Mouse (Mus musculus) CH12.LX (cell line): ENCODE data around the gene Myrip.

ENCODE experiments used
- CTCF ChIP-seq, 2 experiments: IDR thresholded peaks in 1 of 2; conservative IDR thresholded peaks in 1 of 2; 2 replicates each; pipeline ENCODE4 v1.5.1; 2011 to 2012; ENCODE audit warnings: low read depth in 2 of 2, low read length in 2 of 2, improper control_type of control experiment in 1 of 2, inconsistent platforms in 1 of 2, mild to moderate bottlenecking in 1 of 2, moderate library complexity in 1 of 2
- E2F4 ChIP-seq: IDR thresholded peaks from 2 replicates; pipeline ENCODE4 v1.6.1; 2011; ENCODE audit warnings: low read depth, low read length, improper control_type of control experiment; ENCODE audit not compliant: insufficient replicate concordance
- GABPA ChIP-seq: IDR thresholded peaks from 2 replicates; pipeline ENCODE4 v1.6.1; 2012; ENCODE audit warnings: low read depth, low read length, improper control_type of control experiment, inconsistent platforms; ENCODE audit not compliant: insufficient replicate concordance
- NRF1 ChIP-seq: IDR thresholded peaks from 2 replicates; pipeline ENCODE4 v1.6.1; 2014; ENCODE audit warnings: low read depth, mild to moderate bottlenecking, inconsistent platforms, low read length, improper control_type of control experiment, moderate library complexity
- POLR2A ChIP-seq: IDR thresholded peaks from 2 replicates; pipeline ENCODE4 v1.6.1; 2011; ENCODE audit warnings: low read depth, mild to moderate bottlenecking, improper control_type of control experiment, low read length
- POLR2AphosphoS2 ChIP-seq: IDR thresholded peaks from 2 replicates; pipeline ENCODE4 v1.6.1; 2011; ENCODE audit warnings: low read depth, low read length, improper control_type of control experiment
- RAD21 ChIP-seq: IDR thresholded peaks from 2 replicates; pipeline ENCODE4 v1.6.1; 2011; ENCODE audit warnings: low read depth, mild to moderate bottlenecking, low read length, improper control_type of control experiment, moderate library complexity
- TCF12 ChIP-seq: IDR thresholded peaks from 2 replicates; pipeline ENCODE4 v1.6.1; 2014; ENCODE audit warnings: low read depth, mild to moderate bottlenecking, inconsistent platforms, low read length, improper control_type of control experiment
- USF1 ChIP-seq: IDR thresholded peaks from 2 replicates; pipeline ENCODE4 v1.6.1; 2014; ENCODE audit warnings: low read depth, mild to moderate bottlenecking, inconsistent platforms, low read length, improper control_type of control experiment
- ZNF384 ChIP-seq: IDR thresholded peaks from 2 replicates; pipeline ENCODE4 v1.6.1; 2012; ENCODE audit warnings: low read depth, low read length, improper control_type of control experiment, inconsistent platforms

DNA sequence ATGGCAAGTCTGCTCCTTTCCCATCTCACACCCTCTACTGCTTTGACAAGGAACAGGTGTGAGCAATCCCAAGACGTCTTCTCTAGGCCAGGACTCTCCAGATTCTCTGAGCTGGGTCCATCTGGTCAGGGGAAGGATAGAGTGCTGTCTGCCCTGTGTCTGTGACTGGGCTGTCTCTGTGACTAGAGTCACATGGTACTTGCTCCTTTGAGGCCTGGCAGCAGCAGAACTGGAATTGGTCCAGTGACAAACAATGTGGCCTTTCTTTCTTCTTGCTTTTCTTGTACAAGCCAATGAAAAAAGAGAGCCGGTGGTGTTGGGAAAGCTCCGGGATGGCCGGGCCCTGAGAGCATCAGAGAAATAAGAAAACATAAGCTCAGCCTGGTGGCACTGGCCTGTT is 47.8 kb downstream of the Myrip start:
- TF ChIP-seq RAD21, result no peak
- TF ChIP-seq ZNF384, result no peak
- TF ChIP-seq USF1, result no peak
- TF ChIP-seq POLR2AphosphoS2, result no peak
- no peak for TF ChIP-seq NRF1
- no peak for TF ChIP-seq POLR2A
- TF ChIP-seq CTCF (conservative IDR thresholded peaks at IDR 0.05 in 1 of 2, IDR thresholded peaks at IDR 0.05 in 1 of 2; ENCODE audit: low read depth in 2 of 2, low read length in 2 of 2), result no peak
- no peak for TF ChIP-seq TCF12
- TF ChIP-seq E2F4, result no peak
- TF ChIP-seq GABPA, result no peak
